Mouse (Mus musculus): Measurements from ENCODE around the gene Larp1b. TPM values are rescaled to one million over a fixed set of nuclear protein-coding genes. Genes with fewer than 3 reads are reported as not detected.

The Larp1b gene
- total RNA-seq, 2 experiments from 2014 or later: 37.3 to 39.9 TPM

- DNase-seq: peak; percentile 99
Observed at GRCm38 (mm10) chr3:41082885-41083789, 133.5 kb downstream of the Larp1b start, which contains the start of gene Pgrmc2. TSS of gene Pgrmc2 (minus strand) at chr3:41083046.

- DNase-seq: no peak
Observed at GRCm38 (mm10) chr3:41083790-41084112, 134.1 kb downstream of the Larp1b start.

- no peak for DNase-seq
Observed at GRCm38 (mm10) chr3:41084421-41084820, 134.8 kb downstream of the Larp1b start.

- no peak for DNase-seq
Observed at GRCm38 (mm10) chr3:41087071-41087470, 137.4 kb downstream of the Larp1b start.

Other genes with a start within 250 kb of the Larp1b start
- gene Slc25a31, start 241.0 kb upstream of the Larp1b start, total RNA-seq (2021): under 1 TPM; 0.12 to 0.21 TPM
- 10 to 100 TPM; 19.6 to 27.2 TPM for gene Hspa4l, start 205.3 kb upstream of the Larp1b start, total RNA-seq (2021)
- gene Plk4, start 149.8 kb upstream of the Larp1b start, total RNA-seq (2021): 10 to 100 TPM; 12.3 to 15.1 TPM
- 10 to 100 TPM; 18.8 to 25.6 TPM for gene Mfsd8, start 102.9 kb upstream of the Larp1b start, total RNA-seq (2021)
- 10 to 100 TPM in 1 of 2 experiments, 1 to 10 TPM in 1; 8.8 to 12.7 TPM for gene Abhd18, start 102.9 kb upstream of the Larp1b start, total RNA-seq (2021)
- under 1 TPM in 1 of 2 experiments, not detected in 1; 0.15 TPM for gene 1700034I23Rik, start 47.3 kb upstream of the Larp1b start, total RNA-seq (2021)
- gene Pgrmc2, start 133.2 kb downstream of the Larp1b start, total RNA-seq (2021): 10 to 100 TPM; 43.6 to 45.7 TPM